Mouse (Mus musculus) forebrain, embryonic 15.5 days (tissue): ENCODE results near the gene Clec4g. TPM values are rescaled to one million over a fixed set of nuclear protein-coding genes. Genes with fewer than 3 reads are reported as not detected.

ENCODE experiments used
- ATAC-seq: fragments of 200-750 bp; cut with Nextera tagmentation; replicated peaks from 2 replicates; pipeline ENCODE4 v1.8.0; 2017; ENCODE audit warnings: mild to moderate bottlenecking, moderate TSS enrichment, moderate library complexity
- H3K27ac ChIP-seq: fragments of 300-500 bp; sonication (generic); replicated peaks from 2 replicates; pipeline ENCODE4 v1.5.1; 2015; ENCODE audit warnings: mild to moderate bottlenecking, inconsistent platforms
- H3K27me3 ChIP-seq: fragments of 300-500 bp; sonication (generic); 2 replicates; pipeline ENCODE4 v1.6.1; 2015; ENCODE audit warnings: inconsistent platforms
- H3K36me3 ChIP-seq: fragments of 300-500 bp; sonication (generic); 2 replicates; pipeline ENCODE4 v1.6.1; 2015; ENCODE audit warnings: mild to moderate bottlenecking, inconsistent platforms
- H3K4me1 ChIP-seq: fragments of 300-500 bp; sonication (generic); 2 replicates; pipeline ENCODE4 v1.6.1; 2015; ENCODE audit warnings: inconsistent platforms
- H3K4me2 ChIP-seq: fragments of 300-500 bp; sonication (generic); replicated peaks from 2 replicates; pipeline ENCODE4 v1.6.1; 2015; ENCODE audit warnings: mild to moderate bottlenecking, inconsistent platforms
- H3K4me3 ChIP-seq: fragments of 300-500 bp; sonication (generic); 2 replicates; pipeline ENCODE4 v1.5.1; 2015; ENCODE audit warnings: mild to moderate bottlenecking, inconsistent platforms
- H3K9ac ChIP-seq: fragments of 300-500 bp; sonication (generic); replicated peaks from 2 replicates; pipeline ENCODE4 v1.6.1; 2015; ENCODE audit warnings: mild to moderate bottlenecking, inconsistent platforms
- H3K9me3 ChIP-seq: fragments of 300-500 bp; sonication (generic); 2 replicates; pipeline ENCODE4 v1.6.1; 2016; ENCODE audit warnings: inconsistent platforms
- WGBS: fragments of 180-500 bp; shearing (Covaris S2); methylation state at CpG from one replicate; pipeline ENCODE4 v1.1.7; 2015; ENCODE audit warnings: mixed read lengths; 5-methylcytosine and 5-hydroxymethylcytosine counted together
- polyA plus RNA-seq: library from polyadenylated mRNA; unstranded; fragments of >200 nt; fragmentation: Nextera tagmentation; extraction: Ambion mirVana; gene quantifications from 2 replicates; pipeline ENCODE4 v1.2.1, GENCODE M21; 2015

Gene Clec4g
- polyA plus RNA-seq, 1 experiment from 2014 or later: not detected

DNA sequence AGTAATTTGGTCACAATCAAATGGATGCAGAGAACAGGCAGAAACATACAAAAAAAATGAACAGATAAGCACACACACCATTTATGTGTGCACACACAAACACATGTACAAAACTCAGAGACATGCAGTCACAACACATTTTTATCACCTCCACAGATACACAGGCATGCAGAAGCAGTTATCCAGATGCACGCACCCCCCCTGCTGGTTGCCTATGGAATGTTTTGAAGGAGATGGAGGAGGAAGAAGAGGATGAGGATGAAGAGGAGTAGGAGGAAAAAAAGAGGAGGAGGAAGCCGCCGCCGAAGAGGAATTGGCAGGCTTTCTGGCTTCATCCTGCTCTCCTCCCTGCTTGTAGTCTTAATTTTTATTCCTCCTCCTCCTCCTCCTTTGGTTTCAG is 14.7 kb downstream of the Clec4g start:
- no peak overlapping the region for H3K4me3 ChIP-seq
- no peaks in the 10 kb centered on the region for H3K9me3 ChIP-seq
- H3K4me1 ChIP-seq: no peaks in the 10 kb centered on the region
- no peak overlapping the region for H3K9ac ChIP-seq
- H3K36me3 ChIP-seq: no peaks in the 10 kb centered on the region
- H3K4me2 ChIP-seq: no peak overlapping the region
- 58% methylated on average over 4 of the region's 4 CpGs for WGBS
- no peak overlapping the region for H3K27ac ChIP-seq
- ATAC-seq: no peak
- no peaks in the 10 kb centered on the region for H3K27me3 ChIP-seq

DNA sequence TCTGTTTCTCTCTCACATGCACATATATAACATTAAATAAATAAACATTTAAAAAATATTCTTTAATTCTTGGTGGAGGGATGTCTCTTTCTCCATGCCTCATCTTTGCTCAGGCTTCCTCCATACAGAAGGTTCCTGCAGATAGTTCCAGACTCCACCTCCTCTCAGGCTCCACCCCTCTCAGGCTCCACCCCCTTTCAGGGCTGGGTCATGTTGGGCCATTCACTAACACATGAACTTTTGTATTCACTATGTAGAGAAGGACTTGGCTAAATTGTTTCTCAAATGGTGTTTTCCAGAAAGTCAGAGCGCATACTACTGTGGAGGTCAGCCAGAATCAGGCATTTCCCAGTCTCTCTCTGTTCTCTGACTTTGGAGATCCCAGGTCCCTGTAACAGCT is 19.0 kb downstream of the Clec4g start:
- H3K4me2 ChIP-seq: no peak overlapping the region
- H3K27ac ChIP-seq: no peak overlapping the region
- H3K9ac ChIP-seq: no peak overlapping the region
- no peaks in the 10 kb centered on the region for H3K9me3 ChIP-seq
- H3K27me3 ChIP-seq: no peaks in the 10 kb centered on the region
- no peaks in the 10 kb centered on the region for H3K4me1 ChIP-seq
- H3K4me3 ChIP-seq: no peak overlapping the region
- 89% methylated on average over 1 of the region's 1 CpGs for WGBS
- no peaks in the 10 kb centered on the region for H3K36me3 ChIP-seq
- no peak for ATAC-seq

GRCm38 (mm10) chr8:3694121-3694520 is 26.3 kb downstream of the Clec4g start, which contains the start of gene Fcer2a:
TSS of gene Fcer2a (minus strand) at chr8:3694175.
- H3K4me1 ChIP-seq: no peaks in the 10 kb centered on the region
- no peaks in the 10 kb centered on the region for H3K36me3 ChIP-seq
- no peak for ATAC-seq
- no peak within 1 kb of the TSS for H3K27ac ChIP-seq
- H3K9ac ChIP-seq: no peak within 1 kb of the TSS
- no peaks in the 10 kb centered on the region for H3K9me3 ChIP-seq
- no peak within 1 kb of the TSS for H3K4me3 ChIP-seq
- 86% methylated on average over 3 of the region's 3 CpGs for WGBS
- H3K4me2 ChIP-seq: no peak within 1 kb of the TSS
- H3K27me3 ChIP-seq: no peaks in the 10 kb centered on the region

- no peak for ATAC-seq
- WGBS: 71% methylated on average over 3 of the region's 3 CpGs
These were observed 29.7 kb downstream of the Clec4g start for GRCm38 (mm10) chr8:3690774-3691173.

GRCm38 (mm10) chr8:3687537-3687936 is 32.9 kb downstream of the Clec4g start:
- Histone ChIP-seq H3K9ac (no peak overlapping the region), H3K4me1 (no peaks in the 10 kb centered on the region), H3K4me3 (no peak overlapping the region), H3K36me3 (no peaks in the 10 kb centered on the region; the same call in 1 of the 2 replicates), H3K4me2 (no peak overlapping the region), H3K9me3 (no peaks in the 10 kb centered on the region), H3K27me3 (no peaks in the 10 kb centered on the region), H3K27ac (no peak overlapping the region)
- WGBS: 79% methylated on average over 6 of the region's 6 CpGs
- no peak for ATAC-seq

More at GRCm38 (mm10) chr8:3690774-3691173, 29.7 kb downstream of the Clec4g start:
- no peaks in the 10 kb centered on the region for H3K27me3 ChIP-seq
- no peaks in the 10 kb centered on the region for H3K4me1 ChIP-seq
- H3K27ac ChIP-seq: no peak overlapping the region
- H3K9me3 ChIP-seq: no peaks in the 10 kb centered on the region
- H3K9ac ChIP-seq: no peak overlapping the region
- no peak overlapping the region for H3K4me2 ChIP-seq
- H3K36me3 ChIP-seq: no peaks in the 10 kb centered on the region
- H3K4me3 ChIP-seq: no peak overlapping the region

DNA sequence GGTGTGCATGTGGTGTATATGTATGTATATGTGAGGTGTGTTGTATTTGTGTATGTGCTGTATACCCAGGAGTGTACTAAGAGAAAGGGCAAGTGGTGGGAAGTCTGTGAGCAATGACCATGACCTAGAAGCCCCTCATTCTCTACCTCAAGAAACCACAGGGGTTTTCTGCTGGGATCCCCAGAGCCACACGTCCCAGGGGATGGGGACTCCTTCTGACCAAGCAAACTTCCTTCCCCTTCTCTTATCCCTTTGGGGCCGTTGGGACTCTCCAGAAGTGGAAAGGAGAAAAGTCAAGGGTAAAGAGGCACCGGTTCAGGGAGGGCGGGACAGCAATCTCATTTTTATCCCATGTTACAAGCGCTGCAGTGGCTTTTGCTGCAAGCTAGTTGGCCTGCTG is 35.0 kb downstream of the Clec4g start:
- H3K4me2 ChIP-seq: no peak overlapping the region
- H3K9ac ChIP-seq: no peak overlapping the region
- H3K27me3 ChIP-seq: no peaks in the 10 kb centered on the region
- H3K36me3 ChIP-seq: peaks cover 10% of the 10 kb centered on the region
- WGBS: 83% methylated on average over 5 of the region's 5 CpGs
- no peak for ATAC-seq
- H3K9me3 ChIP-seq: no peaks in the 10 kb centered on the region
- H3K4me3 ChIP-seq: no peak overlapping the region
- no peak overlapping the region for H3K27ac ChIP-seq
- peaks cover 2% of the 10 kb centered on the region; the same call in 1 of the 2 replicates for H3K4me1 ChIP-seq

DNA sequence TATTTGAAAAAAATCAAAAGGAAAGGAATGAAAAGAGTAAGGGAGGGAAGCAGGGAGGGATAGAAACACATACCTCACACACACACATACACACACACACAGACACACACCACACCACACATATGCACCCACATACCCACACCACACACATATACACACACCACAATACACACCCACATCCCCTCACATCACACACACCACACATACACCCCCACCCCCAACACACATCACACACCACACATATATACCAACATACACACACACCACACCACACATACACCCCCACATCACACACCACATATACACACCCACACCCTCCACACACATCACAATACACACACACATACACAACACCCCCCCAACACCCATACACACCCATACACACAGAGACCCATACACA is 35.9 kb downstream of the Clec4g start:
- H3K27me3 ChIP-seq: no peaks in the 10 kb centered on the region
- ATAC-seq: no peak
- peaks cover 7% of the 10 kb centered on the region; the same call in 1 of the 2 replicates for H3K4me1 ChIP-seq
- no peak overlapping the region for H3K4me2 ChIP-seq
- H3K9ac ChIP-seq: no peak overlapping the region
- no peak overlapping the region for H3K27ac ChIP-seq
- H3K36me3 ChIP-seq: peaks cover 19% of the 10 kb centered on the region
- H3K4me3 ChIP-seq: no peak overlapping the region
- H3K9me3 ChIP-seq: no peaks in the 10 kb centered on the region

- WGBS: 83% methylated on average over 6 of the region's 6 CpGs
- no peak overlapping the region for H3K27ac ChIP-seq
These were observed 36.9 kb downstream of the Clec4g start for GRCm38 (mm10) chr8:3683408-3684176.

DNA sequence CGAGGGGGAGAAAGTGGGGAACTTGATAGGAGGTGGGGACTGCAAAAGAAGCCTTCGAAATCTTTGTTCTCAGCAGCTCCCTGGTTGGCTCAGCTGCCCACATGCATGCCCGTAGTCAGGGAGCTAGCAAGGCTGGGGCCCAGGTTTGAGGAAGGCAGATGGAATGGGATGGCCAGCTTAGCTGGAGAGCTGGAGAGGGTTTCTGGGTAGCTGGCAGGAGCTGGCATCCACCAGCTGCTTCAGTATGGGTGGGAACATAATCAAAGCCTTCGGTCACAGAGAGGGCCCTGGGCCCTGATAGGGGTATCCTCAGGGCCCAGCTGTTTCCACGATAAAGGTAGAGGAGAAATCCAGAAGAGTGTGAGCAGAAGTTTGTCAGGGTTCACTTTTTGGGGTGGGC is 38.0 kb downstream of the Clec4g start:
- Histone ChIP-seq H3K36me3 (peaks cover 28% of the 10 kb centered on the region), H3K9ac (no peak overlapping the region), H3K9me3 (no peaks in the 10 kb centered on the region), H3K4me2 (no peak overlapping the region), H3K27me3 (no peaks in the 10 kb centered on the region), H3K4me3 (no peak overlapping the region), H3K27ac (no peak overlapping the region), H3K4me1 (peaks cover 17% of the 10 kb centered on the region)
- no peak for ATAC-seq
- WGBS: 86% methylated on average over 5 of the region's 5 CpGs

More at GRCm38 (mm10) chr8:3683408-3684176, 36.9 kb downstream of the Clec4g start:
- Histone ChIP-seq H3K9ac (no peak overlapping the region), H3K4me3 (no peak overlapping the region), H3K4me1 (peaks cover 7% of the 10 kb centered on the region; the same call in 1 of the 2 replicates), H3K36me3 (peaks cover 28% of the 10 kb centered on the region), H3K4me2 (no peak overlapping the region), H3K27me3 (no peaks in the 10 kb centered on the region), H3K9me3 (no peaks in the 10 kb centered on the region)
- ATAC-seq: no peak

DNA sequence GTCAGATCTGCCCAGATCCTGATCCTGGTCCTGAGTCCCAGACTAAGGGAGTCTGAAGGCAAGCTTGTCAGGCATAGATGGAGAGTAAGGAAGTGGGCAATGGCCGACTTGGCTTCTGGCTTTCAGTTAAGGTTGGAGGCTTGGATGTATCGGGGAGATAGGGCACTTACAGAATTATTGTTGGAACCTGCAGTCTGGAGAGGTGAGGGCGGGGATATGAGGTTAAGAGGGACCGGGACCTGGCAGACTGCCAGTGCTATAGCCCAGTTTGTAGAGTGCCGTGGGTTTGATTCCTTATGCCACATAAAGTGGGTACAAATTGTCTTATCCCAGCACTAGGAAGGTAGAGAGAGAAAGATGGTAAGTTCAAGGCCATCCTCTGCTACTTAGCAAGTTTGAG is 40.8 kb downstream of the Clec4g start:
- no peak for ATAC-seq
- H3K4me3 ChIP-seq: no peak overlapping the region
- no peak overlapping the region for H3K4me2 ChIP-seq
- peaks cover 27% of the 10 kb centered on the region for H3K4me1 ChIP-seq
- H3K9me3 ChIP-seq: no peaks in the 10 kb centered on the region
- H3K9ac ChIP-seq: no peak overlapping the region
- peaks cover 28% of the 10 kb centered on the region for H3K36me3 ChIP-seq
- no peak overlapping the region for H3K27ac ChIP-seq
- 87% methylated on average over 5 of the region's 5 CpGs for WGBS
- no peaks in the 10 kb centered on the region for H3K27me3 ChIP-seq

DNA sequence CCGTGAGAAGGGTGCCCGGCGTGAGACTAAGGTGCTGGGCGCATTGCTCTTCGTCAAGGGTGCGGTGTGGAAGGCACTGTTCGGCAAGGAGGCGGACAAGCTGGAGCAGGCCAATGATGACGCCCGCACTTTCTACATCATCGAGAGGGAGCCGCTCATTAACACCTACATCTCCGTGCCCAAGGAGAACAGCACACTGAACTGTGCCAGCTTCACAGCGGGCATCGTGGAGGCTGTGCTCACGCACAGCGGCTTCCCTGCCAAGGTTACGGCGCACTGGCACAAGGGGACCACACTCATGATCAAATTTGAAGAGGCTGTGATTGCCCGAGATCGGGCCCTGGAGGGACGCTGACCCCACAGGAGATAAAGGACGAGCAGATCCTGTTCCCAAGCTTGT is 41.2 kb downstream of the Clec4g start:
- no peaks in the 10 kb centered on the region for H3K9me3 ChIP-seq
- H3K4me2 ChIP-seq: no peak overlapping the region
- no peak overlapping the region for H3K4me3 ChIP-seq
- ATAC-seq: no peak
- 94% methylated on average over 23 of the region's 23 CpGs for WGBS
- H3K27me3 ChIP-seq: no peaks in the 10 kb centered on the region
- H3K36me3 ChIP-seq: peaks cover 28% of the 10 kb centered on the region
- H3K4me1 ChIP-seq: peaks cover 27% of the 10 kb centered on the region
- H3K9ac ChIP-seq: no peak overlapping the region
- no peak overlapping the region for H3K27ac ChIP-seq

DNA sequence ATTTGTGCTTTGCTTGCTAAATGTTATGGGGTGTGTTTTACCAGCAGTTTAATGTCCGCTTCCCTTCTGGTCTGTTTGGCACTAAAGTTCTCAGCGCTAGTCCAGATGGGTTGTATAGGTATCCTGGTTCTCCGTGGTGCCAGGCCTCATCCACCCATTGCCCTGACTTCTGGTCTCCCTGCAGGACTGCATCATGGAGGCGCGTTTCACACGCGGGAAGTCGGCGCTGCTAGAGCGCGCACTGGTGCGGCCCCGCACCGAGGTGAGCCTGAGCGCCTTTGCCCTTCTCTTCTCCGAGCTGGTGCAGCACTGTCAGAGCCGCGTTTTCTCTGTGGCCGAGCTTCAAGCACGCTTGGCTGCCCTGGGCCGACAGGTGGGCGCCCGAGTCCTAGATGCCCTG is 41.6 kb downstream of the Clec4g start:
- Histone ChIP-seq H3K4me1 (peaks cover 27% of the 10 kb centered on the region), H3K36me3 (peaks cover 28% of the 10 kb centered on the region), H3K4me3 (no peak overlapping the region), H3K27me3 (no peaks in the 10 kb centered on the region), H3K4me2 (no peak overlapping the region), H3K9ac (no peak overlapping the region), H3K27ac (no peak overlapping the region), H3K9me3 (no peaks in the 10 kb centered on the region)
- ATAC-seq: no peak
- WGBS: 94% methylated on average over 23 of the region's 23 CpGs
